Mouse (Mus musculus): ENCODE measurements around the gene Fam131c. TPM values are rescaled to one million over a fixed set of nuclear protein-coding genes. Genes with fewer than 3 reads are reported as not detected.

Gene Fam131c
- under 1 TPM in 1 of 2 experiments, not detected in 1; 0.16 TPM for total RNA-seq (2021)
- long read RNA-seq, experiment 1: 0 reads
- long read RNA-seq, experiment 2: 0 reads

DNA sequence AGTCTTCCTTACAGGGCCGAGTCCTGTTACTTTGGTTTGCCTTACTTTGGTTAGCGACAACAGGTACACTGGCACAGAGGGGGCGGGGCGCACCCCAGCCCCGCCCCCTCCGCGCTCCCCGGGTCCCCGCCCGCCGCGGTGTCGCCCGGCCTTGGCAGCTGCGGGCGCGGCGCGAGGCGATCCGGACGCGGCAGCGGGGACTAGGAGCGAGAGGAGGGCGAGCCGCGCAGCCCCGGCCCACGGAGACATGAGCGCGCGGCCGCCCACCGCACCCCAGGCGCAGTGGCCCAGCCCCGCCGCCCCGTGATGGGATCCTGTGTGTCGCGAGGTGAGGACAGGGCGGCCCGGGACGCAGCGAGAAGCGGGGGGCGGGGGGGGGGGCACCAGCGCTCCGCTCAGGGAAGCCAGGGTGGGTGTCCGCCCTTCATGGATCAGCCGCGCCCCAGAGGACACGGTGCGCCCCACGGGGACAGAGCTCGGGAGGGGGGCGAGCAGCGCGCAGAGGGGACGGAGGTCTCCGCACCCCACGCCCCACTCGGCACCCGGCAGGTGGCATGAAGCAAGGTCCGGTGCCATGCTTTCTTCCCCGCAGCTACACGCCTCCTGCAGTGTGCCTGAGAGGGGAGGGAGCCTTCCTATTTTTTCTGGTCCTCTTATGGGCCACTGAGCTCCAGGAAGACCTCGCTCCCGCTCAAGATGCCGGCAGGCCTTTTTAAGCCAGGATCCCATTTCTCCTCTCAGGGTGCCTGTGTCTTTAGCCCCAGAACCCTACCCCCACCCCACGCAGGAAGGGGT, at the start of gene Fam131c:
Fam131c (plus strand) TSS at position 224 of the 795 bp plus-strand sequence.
- no peak for DNase-seq

DNA sequence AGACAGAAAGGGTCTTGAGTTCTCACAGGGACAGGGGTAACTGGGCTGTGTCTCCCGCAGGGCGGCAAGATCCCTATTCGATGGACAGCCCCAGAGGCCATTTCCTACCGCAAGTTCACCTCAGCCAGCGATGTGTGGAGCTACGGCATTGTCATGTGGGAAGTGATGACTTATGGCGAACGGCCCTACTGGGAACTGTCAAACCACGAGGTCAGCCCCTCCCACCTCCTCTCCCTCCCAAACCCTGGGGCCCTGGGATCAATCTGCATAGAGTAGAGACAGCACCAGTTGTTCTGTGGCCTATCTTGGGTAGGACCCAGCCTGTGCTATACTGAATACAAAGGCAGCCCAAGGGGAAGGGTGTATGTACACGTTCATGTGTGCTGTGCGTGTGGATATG, 45.5 kb upstream of the Fam131c start:
- no peak for DNase-seq

DNA sequence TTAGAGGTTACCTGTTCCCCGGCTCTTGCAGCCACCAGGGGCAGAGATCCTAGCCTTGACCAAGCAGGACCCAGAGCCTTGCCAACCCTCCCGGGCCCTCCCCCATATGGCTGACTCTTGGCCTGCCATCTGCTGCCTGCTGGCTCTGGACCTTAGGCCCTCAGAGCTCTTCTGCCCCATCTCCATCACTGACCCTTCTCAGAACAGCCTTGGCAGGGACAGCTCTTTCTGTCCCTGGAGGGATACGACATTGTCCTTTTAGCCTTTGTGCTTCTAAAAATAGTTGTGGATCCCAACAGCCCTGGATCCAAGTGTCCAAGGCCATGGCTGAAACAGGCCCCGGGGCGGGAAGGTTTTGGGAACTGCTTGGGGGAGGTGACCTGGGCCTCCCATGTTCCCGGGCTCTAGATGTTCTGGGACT, 43.2 kb upstream of the Fam131c start:
- DNase-seq: no peak

DNA sequence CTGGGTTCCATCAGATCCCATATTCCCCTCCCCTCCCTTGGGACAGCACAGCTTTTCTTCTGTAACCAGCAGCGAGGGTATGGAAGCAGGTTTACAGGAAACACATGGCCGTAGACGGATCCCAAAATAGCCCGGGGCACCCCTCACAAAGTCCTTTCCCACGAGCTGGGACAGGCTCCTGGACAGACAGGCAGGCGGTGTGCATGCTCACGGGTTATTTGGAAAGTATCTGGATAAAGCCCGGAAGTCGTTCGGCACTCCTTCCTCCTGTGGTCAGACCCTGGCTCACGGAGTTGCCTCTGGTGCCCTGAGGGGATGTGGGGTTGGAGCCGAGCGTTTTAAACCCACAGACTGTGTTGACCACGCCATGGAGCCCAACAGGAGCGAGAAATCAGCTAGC, 42.4 kb upstream of the Fam131c start:
- DNase-seq: no peak

DNA sequence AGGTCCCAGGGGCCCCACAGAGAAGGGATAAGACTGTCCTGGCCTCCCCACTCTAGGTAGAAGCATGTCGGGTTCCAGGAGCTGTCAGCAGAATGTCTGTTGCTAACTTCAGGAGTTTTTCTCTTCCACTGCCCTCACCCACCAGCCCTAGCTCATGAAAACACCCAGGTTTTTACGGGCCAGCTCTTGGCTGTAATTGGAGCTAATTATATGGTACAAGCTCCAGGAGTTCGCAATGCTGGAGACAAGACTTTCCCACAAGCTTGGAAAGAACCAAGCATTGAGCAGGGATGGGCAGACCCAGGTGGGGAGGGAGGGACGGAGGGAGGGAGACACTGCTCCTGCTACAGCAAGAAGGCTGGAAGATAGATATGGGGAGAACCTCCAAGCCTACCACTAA, 40.9 kb upstream of the Fam131c start:
- no peak for DNase-seq

DNA sequence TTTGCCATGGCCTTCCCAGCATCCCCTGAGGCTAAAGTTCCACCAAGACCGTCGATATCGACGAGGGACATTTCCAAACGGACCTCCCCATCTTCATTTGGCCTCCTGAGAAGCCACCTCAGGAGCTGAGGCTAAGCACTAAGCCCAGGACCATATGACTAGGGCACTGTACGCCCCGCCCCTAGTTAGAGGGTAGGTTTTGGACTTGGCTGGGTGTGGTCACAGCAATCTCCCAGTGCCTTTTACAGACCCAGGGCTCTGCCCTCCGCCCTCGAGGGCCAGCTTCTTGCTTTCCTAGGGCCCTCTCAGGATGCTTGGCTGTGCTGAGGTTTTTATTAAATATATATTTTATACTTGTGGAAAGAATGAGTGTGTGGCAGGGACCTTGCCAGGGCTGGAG, 39.3 kb upstream of the Fam131c start:
- DNase-seq: no peak

DNA sequence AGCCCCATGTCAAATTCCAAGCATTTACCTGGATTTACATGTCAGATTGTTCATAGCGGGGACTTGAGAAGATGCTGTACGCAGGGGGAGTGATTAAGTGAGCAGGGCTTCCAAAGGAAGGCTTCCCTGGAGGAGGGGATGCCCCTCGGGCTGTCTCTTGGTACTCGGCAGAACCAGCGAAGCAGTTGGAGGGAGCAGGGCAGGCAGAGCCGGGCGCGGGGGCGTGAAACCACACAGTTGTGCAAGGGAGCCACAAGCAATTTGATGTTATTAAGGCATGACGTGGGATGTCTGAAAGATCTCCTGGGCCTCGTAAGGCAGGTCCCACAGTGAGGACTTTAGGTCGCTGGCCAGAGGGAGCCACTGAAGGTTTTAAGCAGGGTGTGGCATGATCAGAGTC, 38.1 kb upstream of the Fam131c start:
- no peak for DNase-seq

DNA sequence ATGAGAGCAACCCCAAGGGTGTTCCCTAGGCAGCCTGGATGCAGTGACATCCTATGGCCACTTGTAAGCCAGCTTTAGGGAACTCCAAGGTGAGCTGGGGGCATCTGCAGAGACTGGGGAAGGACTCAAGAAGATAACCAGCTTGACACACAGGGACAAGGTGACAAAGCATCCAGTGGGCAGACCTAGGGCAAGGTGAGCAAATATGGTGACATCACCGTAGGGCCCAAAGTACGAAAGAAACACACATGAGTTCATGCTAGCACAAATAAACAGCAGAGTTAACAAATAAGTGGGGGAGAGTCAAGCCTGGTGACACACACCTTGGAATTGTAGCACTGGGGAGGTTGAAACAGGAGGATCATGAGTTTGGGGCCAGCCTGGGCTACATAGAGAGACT, 36.6 kb upstream of the Fam131c start:
- no peak for DNase-seq

DNA sequence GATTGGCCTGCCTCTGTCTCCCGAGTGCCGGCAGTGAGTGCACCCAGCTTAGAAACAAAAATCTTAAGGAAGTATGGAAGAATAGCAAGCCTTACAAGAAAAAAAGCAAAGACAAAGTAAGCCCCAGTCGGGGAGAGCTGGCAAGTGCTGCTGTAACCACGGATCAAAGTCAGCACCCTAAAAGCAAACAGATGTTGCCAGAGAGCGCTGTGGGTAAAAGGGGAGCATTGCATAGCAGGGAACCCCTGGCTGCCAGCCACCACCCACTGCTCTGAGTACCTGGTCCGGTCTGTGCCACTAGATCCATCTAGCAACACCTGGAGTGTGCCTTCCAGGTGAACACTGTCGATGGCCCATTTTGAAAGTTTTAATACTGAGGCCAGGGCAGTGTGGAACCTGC, 35.8 kb upstream of the Fam131c start:
- DNase-seq: no peak

DNA sequence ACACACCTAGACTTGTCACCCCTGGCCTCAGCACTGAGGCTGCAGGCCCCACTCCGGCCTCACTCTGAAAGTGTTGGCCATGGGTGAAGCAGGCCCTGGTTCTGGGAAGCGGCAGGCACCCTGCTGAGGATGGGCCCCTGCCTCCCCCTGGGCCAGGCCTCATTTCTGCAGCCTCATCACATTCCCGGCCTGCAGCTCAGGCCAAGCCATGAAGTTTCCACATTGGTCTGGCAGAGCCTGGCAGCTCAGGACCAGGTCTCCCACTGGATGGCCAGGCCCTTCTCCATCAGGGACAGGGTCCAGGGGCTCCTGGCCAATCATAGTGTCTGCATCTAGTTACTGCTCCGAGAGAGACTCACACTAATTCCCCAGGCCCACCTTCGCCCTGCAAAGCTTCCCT, 33.3 kb upstream of the Fam131c start:
- DNase-seq: no peak

DNA sequence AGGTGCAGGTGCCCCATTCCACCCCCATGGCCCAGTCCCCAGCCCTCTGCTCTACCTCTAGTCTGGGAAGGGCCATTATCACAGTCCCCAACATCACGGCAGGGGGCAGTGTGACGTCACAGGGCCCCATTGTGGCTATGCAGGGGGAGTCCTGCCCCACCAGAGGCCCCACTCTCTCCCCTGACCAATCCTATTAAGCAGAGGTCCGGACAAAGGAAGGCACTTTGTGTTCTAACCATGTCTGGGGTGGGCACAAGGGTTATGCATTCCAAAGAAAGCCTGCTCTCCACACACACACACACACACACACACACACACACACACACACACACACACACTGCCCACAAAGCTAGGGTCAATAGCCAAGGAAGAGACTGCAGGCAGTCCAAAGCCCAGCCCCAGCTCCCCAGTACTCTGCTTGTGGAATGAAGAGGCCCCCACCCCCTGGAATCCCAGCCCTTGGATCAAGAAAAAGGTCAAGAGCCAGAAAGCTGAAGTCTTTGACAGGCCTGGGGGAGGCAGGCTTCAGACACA, 32.7 kb upstream of the Fam131c start:
- DNase-seq: no peak

DNA sequence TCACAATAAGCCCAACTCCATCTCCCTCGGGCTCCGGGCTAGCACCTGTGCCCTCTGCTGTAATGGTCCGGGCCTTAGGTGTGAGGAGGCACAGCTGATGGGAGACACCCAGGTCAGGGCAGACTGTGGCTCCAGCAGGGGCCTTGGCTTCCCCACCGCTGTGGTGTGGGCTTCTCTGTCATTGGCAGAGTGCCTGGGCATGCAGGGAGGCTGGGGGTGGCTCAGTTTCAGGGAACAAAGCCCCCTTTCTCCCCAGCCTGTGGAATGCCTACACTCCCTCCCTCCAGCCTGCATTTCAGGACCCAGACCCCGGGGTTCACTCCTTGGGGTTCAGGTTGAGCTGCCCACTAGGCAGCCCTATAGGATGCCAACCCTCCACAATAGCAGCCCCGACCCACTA, 31.8 kb upstream of the Fam131c start:
- DNase-seq: no peak

DNA sequence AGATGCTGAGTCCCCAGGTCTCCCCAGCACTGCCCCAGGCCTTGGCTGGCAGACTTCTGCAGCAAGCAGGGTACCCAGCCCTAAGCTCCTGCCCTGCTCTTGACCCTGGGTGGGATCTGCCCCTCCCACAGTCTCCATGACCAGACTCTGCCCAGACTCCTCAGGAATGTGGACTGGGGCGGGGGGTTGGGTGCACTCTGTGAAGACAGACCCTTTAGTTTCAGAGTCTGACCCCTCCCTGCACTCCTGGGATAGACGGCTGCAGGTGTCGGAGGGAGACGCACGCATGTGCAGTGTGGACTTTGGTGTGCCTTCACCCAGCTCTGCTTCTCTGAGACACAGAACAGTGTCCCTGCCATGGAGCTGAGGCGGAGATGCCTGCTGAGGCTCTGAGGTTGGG, 30.0 kb upstream of the Fam131c start:
- no peak for DNase-seq

DNA sequence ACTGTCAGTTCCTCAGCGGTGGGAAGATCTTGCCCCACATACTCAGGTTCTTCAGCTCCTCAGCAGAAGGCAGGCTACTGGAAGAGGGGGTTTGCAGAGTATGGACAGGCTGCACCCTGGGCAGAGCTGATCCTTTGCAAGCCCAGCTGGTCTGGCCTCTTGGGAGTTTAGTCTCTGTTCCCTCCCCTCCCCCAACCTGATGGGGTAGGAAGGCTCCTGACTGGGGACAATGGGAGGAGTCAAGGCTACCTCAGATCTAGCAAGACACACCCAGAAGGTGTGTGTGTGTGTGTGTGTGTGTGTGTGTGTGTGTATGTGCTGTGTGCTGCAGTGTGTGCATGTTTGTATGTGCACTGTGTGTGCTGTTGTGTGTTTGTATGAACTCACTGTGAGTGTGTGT, 29.2 kb upstream of the Fam131c start:
- no peak for DNase-seq

DNA sequence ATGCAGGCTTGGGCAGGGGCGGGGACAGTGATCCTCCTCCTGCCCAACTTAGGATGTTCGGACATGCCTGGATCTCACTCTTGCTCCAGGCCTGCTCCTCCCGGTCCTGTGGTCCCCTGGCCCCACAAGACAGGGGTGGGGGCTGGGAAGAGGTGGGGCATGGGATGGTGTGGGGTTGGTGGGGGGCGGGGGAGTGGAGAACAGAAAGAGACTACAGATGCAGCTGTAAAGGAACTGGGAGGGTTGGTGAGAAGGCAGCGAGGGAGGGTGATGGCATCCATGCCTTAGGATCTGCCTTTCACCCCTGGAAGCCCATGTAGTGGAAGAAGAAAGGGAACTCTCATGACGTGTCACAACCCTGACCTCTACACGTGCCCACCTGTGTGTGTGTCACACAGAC, 26.5 kb upstream of the Fam131c start:
- no peak for DNase-seq

DNA sequence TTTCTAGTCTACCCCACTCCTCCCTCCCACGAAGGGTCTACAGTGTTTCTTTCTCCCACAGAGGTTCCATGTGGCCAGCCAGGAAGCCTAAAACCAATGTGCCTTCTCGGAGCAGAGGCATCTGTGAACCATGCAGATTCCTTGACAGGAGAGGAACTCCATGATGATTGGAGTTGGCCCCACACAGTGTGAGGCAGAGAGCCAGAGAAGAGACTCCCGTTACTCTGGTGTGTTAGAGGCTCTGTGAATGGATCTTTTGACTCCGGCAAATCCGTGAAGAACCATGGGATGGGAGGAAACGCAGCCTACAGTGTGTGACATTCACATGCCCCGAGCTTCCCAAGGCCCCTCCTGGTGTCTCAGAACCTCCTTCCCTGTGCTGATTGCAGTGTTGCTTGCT, 24.5 kb upstream of the Fam131c start:
- no peak for DNase-seq

DNA sequence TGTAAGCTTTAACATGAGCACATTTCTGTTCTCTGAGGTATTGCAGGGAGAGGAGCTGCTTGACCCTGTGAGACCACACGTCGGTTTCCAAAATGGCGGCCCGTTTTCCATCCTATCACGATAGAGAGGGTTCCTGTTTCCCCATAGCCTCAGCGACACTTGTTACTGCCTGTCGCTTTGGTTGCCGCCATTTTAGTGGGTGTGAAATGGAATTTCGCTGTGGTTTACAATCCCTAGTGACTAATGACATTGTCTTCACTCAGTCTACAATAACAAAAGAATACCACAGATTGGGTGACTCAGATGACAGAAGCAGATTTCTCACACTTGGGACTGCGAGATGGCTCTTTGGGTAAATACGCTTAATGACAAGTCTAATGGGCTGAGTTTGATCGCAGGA, 22.8 kb upstream of the Fam131c start:
- DNase-seq: no peak

DNA sequence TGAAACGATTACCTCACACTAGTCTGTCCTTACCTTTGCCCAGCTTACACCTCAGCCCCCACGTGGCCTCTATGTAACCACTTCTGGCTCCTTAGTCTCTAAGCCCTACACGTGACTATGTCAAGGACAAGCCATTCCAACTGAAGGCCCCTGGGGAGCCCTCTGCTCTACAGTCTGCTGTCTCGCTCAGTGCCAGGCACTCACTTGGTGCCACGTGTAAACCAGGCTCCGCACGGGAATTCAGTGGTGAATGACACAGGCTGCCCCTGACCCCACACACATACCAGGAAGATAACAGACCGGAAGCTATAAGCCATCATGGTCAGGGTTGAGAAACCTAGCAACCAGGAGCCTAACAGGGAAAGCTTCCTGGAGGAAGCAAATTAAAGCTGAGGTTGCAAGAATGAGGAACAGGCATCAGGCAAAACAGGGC, 20.6 kb upstream of the Fam131c start:
- no peak for DNase-seq

DNA sequence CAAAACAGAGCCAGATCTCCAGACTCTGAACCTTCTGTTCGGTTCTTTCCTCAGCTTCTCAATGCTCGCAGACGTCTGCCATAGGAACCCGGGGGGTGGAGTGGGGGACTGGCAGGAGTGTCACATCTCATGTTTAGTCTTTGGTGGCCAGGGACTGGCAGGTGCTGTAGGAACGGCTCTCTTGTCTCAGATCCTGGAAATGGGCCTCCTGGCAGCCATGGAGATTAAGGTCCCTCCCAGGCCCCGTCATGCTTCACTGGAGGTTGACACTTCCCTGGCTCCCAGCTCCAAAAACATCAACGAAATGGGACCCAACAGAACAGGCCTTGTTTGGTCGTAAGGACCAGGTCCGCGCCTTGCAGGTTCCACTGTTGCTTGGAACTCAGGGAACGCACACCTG, 19.4 kb upstream of the Fam131c start:
- DNase-seq: no peak

DNA sequence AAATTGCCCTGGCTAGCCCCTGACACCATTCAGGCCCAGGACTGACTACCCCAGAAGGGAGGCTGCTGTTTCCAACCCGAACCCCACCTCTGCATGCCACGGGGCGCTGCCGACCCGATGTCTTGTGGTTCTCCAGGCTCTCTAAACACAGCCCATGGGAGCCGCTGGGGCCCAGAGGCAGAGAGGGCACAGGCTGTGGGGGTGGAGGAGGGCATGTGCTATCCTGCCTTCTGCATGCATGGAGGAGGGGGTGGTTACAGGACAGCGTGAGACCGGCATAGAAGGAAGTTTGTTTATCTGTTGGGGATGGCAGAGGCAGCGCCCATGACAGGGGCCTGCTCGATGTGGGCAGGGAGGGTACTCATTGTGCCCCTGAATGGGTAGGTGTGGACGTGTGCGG, 18.0 kb upstream of the Fam131c start:
- no peak for DNase-seq

DNA sequence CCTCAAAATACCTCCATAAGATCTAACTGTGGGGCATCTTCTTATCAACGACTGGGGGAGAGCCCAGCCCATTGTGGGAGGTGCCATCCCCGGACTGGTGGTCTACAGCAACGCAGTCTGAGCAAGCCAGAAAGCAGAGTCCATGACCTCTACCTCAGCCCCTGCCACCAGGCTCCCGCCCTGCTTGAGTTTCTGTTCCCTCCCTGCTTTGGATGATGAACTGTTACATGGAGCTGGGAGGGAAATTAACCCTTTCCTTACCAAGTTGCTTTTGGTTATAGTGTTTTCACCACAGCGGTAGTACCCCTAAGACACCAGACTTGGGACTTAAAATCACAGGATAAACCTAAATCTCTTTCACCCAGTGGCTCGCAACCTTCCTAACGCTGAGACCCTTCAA, 16.0 kb upstream of the Fam131c start:
- no peak for DNase-seq

DNA sequence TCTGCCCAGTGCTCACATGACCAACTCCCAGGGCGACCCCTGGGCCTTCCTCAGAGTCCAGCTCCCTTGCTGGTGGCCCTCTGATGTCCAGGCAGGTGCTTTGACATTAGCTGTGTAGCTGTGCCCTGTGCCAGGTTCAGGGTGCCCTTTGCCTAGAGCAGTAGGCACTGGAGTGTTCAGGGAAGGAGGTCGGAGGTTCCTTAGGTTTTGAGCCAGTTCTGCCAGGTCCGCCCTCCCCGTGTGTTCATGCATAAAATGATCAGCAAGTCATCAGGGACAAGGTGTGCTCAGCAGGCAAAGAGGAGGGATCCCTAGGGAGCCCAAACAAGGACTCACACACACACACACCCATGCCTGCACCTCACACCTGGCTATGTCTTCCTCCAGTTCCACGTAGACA, 15.0 kb upstream of the Fam131c start:
- no peak for DNase-seq

DNA sequence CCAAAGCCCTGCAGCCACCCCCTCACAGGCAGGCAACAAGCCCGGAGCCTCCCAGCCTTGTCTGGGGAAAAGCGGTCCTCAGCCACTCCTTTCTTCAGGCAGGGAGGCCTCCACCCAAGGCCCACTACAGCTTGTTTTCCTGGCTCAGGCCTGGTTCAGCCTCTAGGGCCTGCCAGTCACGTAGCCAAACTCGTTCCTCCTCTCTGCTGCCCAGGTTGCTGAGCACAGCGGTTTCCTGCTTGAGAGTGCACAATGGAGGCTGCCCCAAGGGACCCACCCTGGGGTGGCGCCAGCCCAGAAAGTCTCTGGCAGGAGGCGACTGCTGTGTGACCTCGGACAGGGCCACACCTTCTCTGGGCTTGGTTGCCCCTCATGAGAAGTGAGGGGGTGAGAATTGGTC, 14.2 kb upstream of the Fam131c start:
- no peak for DNase-seq

DNA sequence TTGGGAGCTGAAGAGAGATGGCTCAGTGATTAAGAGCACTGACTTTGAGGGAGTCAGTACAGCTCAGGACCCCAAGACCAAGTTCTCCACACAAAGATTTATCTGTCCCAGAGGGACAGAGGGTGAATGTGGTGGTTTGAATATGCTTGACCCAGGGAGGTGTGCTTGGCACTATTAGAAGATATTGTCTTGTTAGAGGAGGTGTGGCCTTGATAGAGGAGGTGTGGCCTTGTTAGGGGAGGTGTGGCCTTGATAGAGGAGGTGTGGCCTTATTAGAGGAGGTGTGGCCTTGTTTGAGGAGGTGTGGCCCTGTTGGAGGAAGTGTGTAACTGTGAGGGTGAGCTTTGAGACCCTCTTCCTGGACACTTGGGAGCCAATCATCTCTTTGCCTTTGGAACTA, 10.2 kb upstream of the Fam131c start:
- DNase-seq: no peak
